Mouse (Mus musculus) lung, postnatal 0 days (tissue): ENCODE measurements around the gene Scarf1.

Experiments used
- CTCF ChIP-seq: IDR thresholded peaks from 2 replicates; pipeline ENCODE4 v1.5.1; 2016; ENCODE audit warnings: antibody characterized with exemption, mild to moderate bottlenecking
- EP300 ChIP-seq: IDR thresholded peaks from 2 replicates; pipeline ENCODE4 v1.6.1; 2016; ENCODE audit warnings: antibody characterized with exemption, mild to moderate bottlenecking, control low read depth

DNA sequence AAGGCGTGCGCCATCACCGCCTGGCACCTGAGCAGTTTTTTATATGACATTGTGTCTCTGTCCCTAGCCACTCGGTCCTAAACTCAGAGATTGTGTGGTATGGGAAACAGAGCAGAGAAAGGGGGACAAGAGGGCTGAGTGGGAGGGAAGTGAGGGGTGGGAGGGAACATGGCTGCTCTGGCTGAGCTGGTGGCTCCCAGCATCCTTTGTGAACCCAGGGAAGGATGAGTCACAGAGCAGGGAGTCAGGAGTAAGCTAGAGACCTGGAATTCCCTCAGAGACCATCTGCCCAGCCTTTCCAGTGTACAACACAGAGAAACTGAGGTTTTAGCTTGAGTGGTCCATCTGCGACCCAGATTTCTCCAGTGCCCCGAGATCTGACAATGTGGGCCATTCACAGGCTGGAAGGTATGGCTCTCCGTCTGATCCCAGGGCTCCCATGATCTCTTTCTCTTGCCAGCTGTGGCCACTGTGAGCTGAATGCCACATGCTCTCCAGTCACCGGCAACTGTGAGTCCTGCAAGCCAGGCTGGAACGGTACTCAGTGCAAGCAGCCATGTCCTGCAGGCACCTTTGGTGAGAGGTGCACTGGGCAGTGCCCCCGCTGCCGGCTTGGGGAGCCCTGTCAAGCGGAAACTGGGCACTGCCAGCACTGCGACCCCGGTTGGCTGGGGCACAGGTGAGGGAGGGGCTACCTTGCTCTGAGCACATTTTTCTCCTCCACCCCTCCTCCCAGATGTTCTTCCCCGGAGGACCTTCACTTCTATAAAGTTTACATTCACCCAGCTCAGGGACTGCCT, 6.7 kb downstream of the Scarf1 start:
- no peak for TF ChIP-seq CTCF
- no peak for TF ChIP-seq EP300
